Mouse (Mus musculus) forebrain, embryonic 16.5 days (tissue): ENCODE results near the gene Kif5c. TPM values are rescaled to one million over a fixed set of nuclear protein-coding genes. Genes with fewer than 3 reads are reported as not detected.
A peak's percentile ranks its signal among the peaks of the same experiment; 100 is the strongest.

ENCODE experiments used
- ATAC-seq: fragments of 200-750 bp; cut with Nextera tagmentation; 2 replicates; pipeline ENCODE4 v1.8.0; 2017; ENCODE audit warnings: mild to moderate bottlenecking, moderate library complexity
- H3K27ac ChIP-seq: fragments of 300-500 bp; sonication (generic); 2 replicates; pipeline ENCODE4 v1.5.1; 2014; ENCODE audit warnings: low read length, control low read depth
- H3K27me3 ChIP-seq: fragments of 300-500 bp; sonication (generic); replicated peaks from 2 replicates; pipeline ENCODE4 v1.6.1; 2014; ENCODE audit warnings: low read length; ENCODE audit not compliant: control insufficient read depth, insufficient read depth
- H3K36me3 ChIP-seq: fragments of 300-500 bp; sonication (generic); 2 replicates; pipeline ENCODE4 v1.6.1; 2014; ENCODE audit not compliant: control insufficient read depth, insufficient read depth
- H3K4me1 ChIP-seq: fragments of 300-500 bp; sonication (generic); replicated peaks from 2 replicates; pipeline ENCODE4 v1.6.1; 2014; ENCODE audit warnings: low read length; ENCODE audit not compliant: control insufficient read depth, insufficient read depth
- H3K4me2 ChIP-seq: fragments of 300-500 bp; sonication (generic); 2 replicates; pipeline ENCODE4 v1.6.1; 2014; ENCODE audit warnings: mild to moderate bottlenecking, low read length, control low read depth
- H3K4me3 ChIP-seq: fragments of 300-500 bp; sonication (generic); replicated peaks from 2 replicates; pipeline ENCODE4 v1.5.1; 2014; ENCODE audit warnings: mild to moderate bottlenecking, low read length, control low read depth
- H3K9ac ChIP-seq: fragments of 300-500 bp; sonication (generic); replicated peaks from 2 replicates; pipeline ENCODE4 v1.6.1; 2014; ENCODE audit warnings: low read depth, low read length, control low read depth
- H3K9me3 ChIP-seq: fragments of 300-500 bp; sonication (generic); 2 replicates; pipeline ENCODE4 v1.6.1; 2016; ENCODE audit warnings: low read length; ENCODE audit not compliant: control insufficient read depth
- WGBS: fragments of 180-500 bp; shearing (Covaris S2); extraction: QIAGEN DNeasy Blood & Tissue Kit; methylation state at CpG from one replicate; pipeline ENCODE4 v1.1.7; 2014; 5-methylcytosine and 5-hydroxymethylcytosine counted together
- polyA plus RNA-seq: library from polyadenylated mRNA; unstranded; fragments of >200 nt; fragmentation: Nextera tagmentation; extraction: Ambion mirVana; gene quantifications from 2 replicates; pipeline ENCODE4 v1.2.1, GENCODE M21; 2015

The Kif5c gene
- polyA plus RNA-seq, 1 experiment from 2014 or later, result 180 TPM

DNA sequence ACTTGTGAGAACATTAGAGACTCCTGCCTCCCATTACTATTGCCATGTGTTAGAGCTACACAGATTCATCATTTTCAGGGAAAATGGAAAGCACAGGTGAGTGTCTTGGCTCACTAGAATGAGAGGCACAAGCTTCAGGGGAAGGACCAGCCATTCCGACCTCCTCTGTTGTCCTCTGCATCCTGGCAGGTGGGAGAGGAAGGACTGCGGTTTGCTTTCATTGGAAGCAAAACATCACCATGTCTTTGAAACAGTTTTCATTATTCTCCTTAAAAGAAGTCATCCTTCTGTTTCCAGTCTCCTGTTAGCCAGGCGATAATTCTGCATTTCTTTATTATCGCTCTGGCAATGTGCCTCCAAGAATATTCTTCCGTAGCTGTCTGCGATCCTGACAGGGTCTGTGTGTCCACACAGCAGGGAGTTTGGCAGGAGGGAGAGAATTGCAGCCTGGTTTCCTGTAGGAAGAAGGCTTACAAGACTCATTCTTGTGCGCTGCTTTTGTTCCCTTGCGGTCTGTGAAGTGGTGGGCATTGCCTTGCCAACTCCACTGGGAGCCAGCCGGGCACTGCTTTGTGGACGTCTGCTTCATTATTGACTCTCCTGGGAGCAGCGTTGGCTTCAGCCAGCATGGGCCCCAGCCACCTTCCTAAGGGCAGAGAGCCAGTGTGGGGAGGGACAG, 36.2 kb downstream of the Kif5c start:
- Histone ChIP-seq H3K9me3 (no peaks in the 10 kb centered on the region), H3K27me3 (no peaks in the 10 kb centered on the region), H3K4me1 (peaks cover 37% of the 10 kb centered on the region), H3K9ac (no peak overlapping the region), H3K27ac (peak overlapping the region; percentile 75), H3K4me3 (no peak overlapping the region), H3K36me3 (no peaks in the 10 kb centered on the region), H3K4me2 (peak overlapping the region; percentile 11; the same call in 1 of the 2 replicates)
- peak; percentile 82 for ATAC-seq
- 7% methylated on average over 11 of the region's 11 CpGs for WGBS

DNA sequence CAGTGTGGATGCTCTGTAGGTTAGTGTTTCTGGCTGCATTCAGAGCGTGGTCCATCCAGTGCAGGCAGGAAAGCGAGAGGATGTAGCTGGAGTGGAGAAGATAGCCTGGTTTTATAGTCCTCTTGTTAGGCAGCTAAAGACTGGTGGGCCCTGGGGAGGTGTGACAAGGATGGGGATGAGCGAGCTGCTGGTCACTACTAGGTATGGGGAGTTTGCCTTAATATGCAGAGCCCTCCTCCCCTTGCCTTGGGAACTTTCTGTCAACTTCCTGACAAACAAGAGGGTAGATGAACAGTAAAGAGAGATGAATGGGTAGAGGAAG, 36.7 kb downstream of the Kif5c start:
- no peak for ATAC-seq
- H3K36me3 ChIP-seq, result no peaks in the 10 kb centered on the region
- H3K27me3 ChIP-seq, result no peaks in the 10 kb centered on the region
- H3K9me3 ChIP-seq, result no peaks in the 10 kb centered on the region
- 56% methylated on average over 3 of the region's 3 CpGs for WGBS
- no peak overlapping the region for H3K4me3 ChIP-seq
- H3K4me2 ChIP-seq, result peak overlapping the region; percentile 11; the same call in 1 of the 2 replicates
- peak overlapping the region; percentile 75 for H3K27ac ChIP-seq
- H3K4me1 ChIP-seq, result peaks cover 42% of the 10 kb centered on the region
- no peak overlapping the region for H3K9ac ChIP-seq

DNA sequence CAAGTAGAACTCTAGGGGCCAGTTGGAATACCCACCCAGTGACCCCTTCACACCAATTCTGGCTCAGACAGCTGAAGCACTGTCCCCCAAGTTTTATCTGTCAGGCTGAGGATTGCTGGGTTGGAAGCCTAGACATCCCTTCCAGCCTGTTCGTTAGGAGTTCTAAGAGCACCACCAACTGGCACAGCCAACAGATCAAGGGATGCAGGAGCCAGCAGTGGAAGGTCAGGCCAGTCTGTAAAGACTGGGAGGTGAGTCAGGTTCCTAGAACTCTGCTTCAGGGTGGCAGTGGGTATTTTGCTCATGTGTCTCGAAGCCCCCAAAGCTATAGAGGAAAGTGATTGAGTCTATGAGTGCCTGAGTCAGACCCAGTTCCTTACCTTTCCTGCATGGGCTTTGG, 37.9 kb downstream of the Kif5c start:
- no peak overlapping the region for H3K4me3 ChIP-seq
- H3K36me3 ChIP-seq, result no peaks in the 10 kb centered on the region
- no peak for ATAC-seq
- no peak overlapping the region for H3K9ac ChIP-seq
- no peak overlapping the region for H3K27ac ChIP-seq
- no peaks in the 10 kb centered on the region for H3K9me3 ChIP-seq
- H3K4me2 ChIP-seq, result no peak overlapping the region
- no peaks in the 10 kb centered on the region for H3K27me3 ChIP-seq
- H3K4me1 ChIP-seq, result peaks cover 50% of the 10 kb centered on the region
- 81% methylated on average over 2 of the region's 2 CpGs for WGBS

- Histone ChIP-seq H3K4me3 (no peak overlapping the region), H3K9ac (no peak overlapping the region), H3K9me3 (no peaks in the 10 kb centered on the region), H3K36me3 (no peaks in the 10 kb centered on the region), H3K27ac (no peak overlapping the region), H3K4me2 (no peak overlapping the region), H3K27me3 (no peaks in the 10 kb centered on the region), H3K4me1 (peaks cover 52% of the 10 kb centered on the region)
- WGBS, result 63% methylated on average over 3 of the region's 3 CpGs
- no peak for ATAC-seq
Observed at GRCm38 (mm10) chr2:49657666-49658065, 38.6 kb downstream of the Kif5c start.

DNA sequence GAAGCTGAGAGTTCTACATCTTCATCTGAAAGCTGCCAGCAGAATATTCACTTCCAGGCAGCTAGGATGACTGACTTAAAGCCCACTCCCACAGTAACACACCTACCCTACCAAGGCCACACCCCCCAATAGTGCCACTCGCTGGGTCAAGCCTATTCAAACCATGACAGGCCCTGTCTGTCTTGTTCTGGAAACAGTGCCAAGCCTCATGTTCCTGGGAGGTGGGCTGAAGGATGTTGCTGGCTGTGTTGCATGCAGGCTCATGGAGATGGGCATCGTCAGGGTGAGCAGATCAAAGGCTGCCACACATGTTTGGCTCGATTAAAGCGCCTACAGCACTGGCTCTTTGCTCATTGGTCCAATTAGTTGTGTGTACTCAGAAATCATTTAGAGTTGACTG, 39.9 kb downstream of the Kif5c start:
- Histone ChIP-seq H3K36me3 (no peaks in the 10 kb centered on the region), H3K4me2 (no peak overlapping the region), H3K9ac (no peak overlapping the region), H3K4me3 (no peak overlapping the region), H3K9me3 (no peaks in the 10 kb centered on the region), H3K27me3 (no peaks in the 10 kb centered on the region), H3K27ac (no peak overlapping the region), H3K4me1 (peaks cover 52% of the 10 kb centered on the region)
- 37% methylated on average over 4 of the region's 4 CpGs for WGBS
- no peak for ATAC-seq

GRCm38 (mm10) chr2:49659964-49660363, 40.9 kb downstream of the Kif5c start:
- Histone ChIP-seq H3K4me1 (peaks cover 44% of the 10 kb centered on the region), H3K4me2 (no peak overlapping the region), H3K27me3 (no peaks in the 10 kb centered on the region), H3K27ac (no peak overlapping the region), H3K36me3 (no peaks in the 10 kb centered on the region), H3K4me3 (no peak overlapping the region), H3K9ac (no peak overlapping the region), H3K9me3 (no peaks in the 10 kb centered on the region)
- ATAC-seq, result no peak
- whole genome bisulfite sequencing, result 44% methylated on average over 8 of the region's 8 CpGs

- no peak for ATAC-seq
- WGBS, result 66% methylated on average over 12 of the region's 12 CpGs
- Histone ChIP-seq H3K36me3 (no peaks in the 10 kb centered on the region), H3K4me1 (peaks cover 39% of the 10 kb centered on the region), H3K27me3 (no peaks in the 10 kb centered on the region), H3K4me3 (no peak overlapping the region), H3K9me3 (no peaks in the 10 kb centered on the region), H3K4me2 (no peak overlapping the region), H3K27ac (no peak overlapping the region), H3K9ac (no peak overlapping the region)
Observed at GRCm38 (mm10) chr2:49660375-49660923, 41.4 kb downstream of the Kif5c start.

DNA sequence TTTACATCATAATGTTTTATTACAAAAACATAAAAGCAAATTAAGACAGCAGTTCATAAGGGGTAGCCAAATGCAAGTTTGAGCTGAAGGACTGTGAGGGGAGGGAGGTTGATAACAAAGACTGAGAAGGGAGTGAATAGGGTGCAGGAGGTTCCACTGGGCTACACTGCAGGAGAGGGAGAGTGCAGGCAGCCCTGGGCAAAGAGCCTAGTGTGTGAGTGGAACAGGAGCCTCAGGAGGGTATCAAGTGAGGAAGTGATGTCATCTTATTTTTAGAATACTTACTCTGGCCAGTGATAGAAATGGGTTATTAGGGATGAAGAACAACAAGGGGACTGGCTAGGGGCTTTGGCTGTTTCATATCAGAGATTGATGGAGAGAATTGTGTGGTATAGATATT, 42.2 kb downstream of the Kif5c start:
- no peak overlapping the region for H3K4me2 ChIP-seq
- no peak for ATAC-seq
- peaks cover 31% of the 10 kb centered on the region for H3K4me1 ChIP-seq
- peak overlapping the region; percentile 32; the same call in 1 of the 2 replicates for H3K27ac ChIP-seq
- no peak overlapping the region for H3K9ac ChIP-seq
- H3K27me3 ChIP-seq, result no peaks in the 10 kb centered on the region
- H3K36me3 ChIP-seq, result no peaks in the 10 kb centered on the region
- H3K9me3 ChIP-seq, result no peaks in the 10 kb centered on the region
- H3K4me3 ChIP-seq, result no peak overlapping the region

DNA sequence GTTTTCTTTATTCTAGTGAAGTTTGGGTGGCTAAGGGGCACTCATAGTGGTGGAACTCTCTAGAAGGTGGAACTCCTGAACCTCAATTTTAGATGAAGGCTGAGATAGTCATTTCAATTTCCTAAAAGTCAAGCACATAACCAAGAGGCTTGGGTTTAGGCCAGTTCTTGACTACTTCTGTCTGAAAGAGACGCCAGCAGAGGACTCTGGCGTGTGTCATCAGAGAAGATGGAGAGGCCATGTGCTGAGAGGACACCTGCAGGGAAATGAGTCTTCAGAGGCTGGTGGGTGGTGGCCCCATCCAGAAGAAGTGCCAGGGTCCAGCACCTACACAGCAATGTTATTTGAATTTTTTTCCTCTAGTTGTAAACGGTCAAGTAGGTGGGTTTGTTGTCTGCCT, 42.8 kb downstream of the Kif5c start:
- H3K9me3 ChIP-seq, result no peaks in the 10 kb centered on the region
- peaks cover 26% of the 10 kb centered on the region for H3K4me1 ChIP-seq
- H3K4me3 ChIP-seq, result no peak overlapping the region
- ATAC-seq, result 0 out of 2 replicates have a peak, but pooled peaks have one; percentile 27
- no peaks in the 10 kb centered on the region for H3K27me3 ChIP-seq
- no peaks in the 10 kb centered on the region for H3K36me3 ChIP-seq
- H3K9ac ChIP-seq, result no peak overlapping the region
- 86% methylated on average over 3 of the region's 3 CpGs for WGBS
- H3K4me2 ChIP-seq, result no peak overlapping the region
- H3K27ac ChIP-seq, result no peak overlapping the region
